Mouse (Mus musculus) CD4-positive, CD25-positive, alpha-beta regulatory T cell, adult 2 months (primary cell): ENCODE data around the gene Mycs.

ENCODE experiments used
- DNase-seq: peaks from one replicate; pipeline ENCODE4 v3.0.0-alpha.2; 2012; ENCODE audit warnings: low read depth, low spot score

Gene Mycs

DNA sequence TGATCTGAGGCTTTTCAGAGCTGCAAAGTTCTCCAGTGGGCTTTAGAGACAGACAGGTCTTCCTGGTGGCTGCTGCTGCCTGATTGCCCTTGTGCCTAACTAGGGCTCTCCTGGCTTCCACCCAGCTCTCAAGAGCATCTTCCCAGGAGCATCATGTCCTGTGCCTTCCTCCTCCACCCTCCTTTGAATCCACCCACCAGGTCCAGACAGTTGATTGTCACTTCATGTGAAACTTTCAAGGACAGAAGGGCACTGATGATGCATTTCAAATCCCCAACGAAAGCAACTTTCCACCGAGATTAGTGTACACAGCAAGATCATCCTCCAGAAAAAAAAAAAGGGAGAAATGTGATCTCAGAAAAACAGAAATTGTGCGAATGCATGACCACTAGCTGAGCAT, at the start of gene Mycs:
Gene Mycs, minus strand, starts transcription at position 101 of the 400 bp plus-strand sequence.
- no peak for DNase-seq

DNA sequence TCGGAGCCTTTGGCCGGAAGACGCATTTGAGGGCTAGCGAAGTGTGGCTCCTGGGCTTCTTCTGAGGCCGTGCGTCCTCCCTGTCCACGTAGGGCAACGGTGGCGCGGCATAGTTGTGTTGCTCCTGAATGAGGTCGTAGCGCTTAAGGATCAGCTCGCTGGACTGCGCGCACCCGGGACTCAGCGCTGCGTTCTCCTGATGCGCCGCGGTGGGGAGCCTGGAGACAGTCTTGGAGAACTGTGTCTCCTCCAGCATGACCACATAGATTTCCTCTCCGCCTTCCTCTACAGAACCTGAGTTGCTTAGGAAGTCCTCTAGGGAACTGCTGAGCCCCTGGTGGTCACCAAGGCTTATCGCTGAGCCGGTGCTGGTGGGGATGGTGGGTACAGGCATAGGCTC, 1.0 kb downstream of the Mycs start:
- DNase-seq: no peak
